Mouse (Mus musculus) c-Kit-positive CD71-positive TER-119-positive erythroid progenitor cells, embryonic 14.5 days (primary cell): ENCODE results near the gene Olfr1367.
"Not testable (repeated sequence)": the region's sequence is repeated elsewhere in the genome, so short reads cannot be mapped to it uniquely, and the experiment has no call there.

Source experiments
- DNase-seq: peaks from one replicate; pipeline ENCODE4 v3.0.0-alpha.2; 2013; ENCODE audit warnings: low spot score

Gene Olfr1367

GRCm38 (mm10) chr13:21396048-21396447 is 49.3 kb downstream of the Olfr1367 start:
- DNase-seq: not testable (repeated sequence)

DNA sequence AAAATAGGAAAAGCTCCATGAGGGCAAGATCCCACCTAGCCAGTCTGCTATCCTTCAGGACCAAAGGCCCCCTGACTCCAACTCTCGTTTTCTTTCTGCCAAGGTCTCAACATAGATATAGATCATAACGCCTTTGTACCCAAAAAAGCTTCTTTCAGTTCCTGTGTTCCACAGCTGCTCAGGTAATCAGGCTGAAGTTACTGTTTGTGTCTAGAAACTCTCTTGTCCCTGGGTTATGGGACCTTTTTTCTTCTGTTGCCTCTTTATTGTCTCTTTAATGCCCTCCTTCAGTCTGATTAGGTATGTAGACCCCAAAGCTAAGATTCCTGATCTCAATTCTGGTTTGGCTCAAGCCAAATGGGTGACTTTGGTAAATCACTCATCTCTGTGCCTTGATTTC is 50.8 kb downstream of the Olfr1367 start:
- no peak for DNase-seq
